Mouse (Mus musculus): ENCODE measurements around the gene Susd2. TPM values are rescaled to one million over a fixed set of nuclear protein-coding genes. Genes with fewer than 3 reads are reported as not detected.

Susd2 gene
- polyA plus RNA-seq, 1 experiment: 0.04 TPM

GRCm38 (mm10) chr10:75605162-75605846, 38.5 kb downstream of the Susd2 start:
- no peak for TF ChIP-seq GATA1 (IDR thresholded peaks at IDR 0.05; ENCODE audit: low read length)

DNA sequence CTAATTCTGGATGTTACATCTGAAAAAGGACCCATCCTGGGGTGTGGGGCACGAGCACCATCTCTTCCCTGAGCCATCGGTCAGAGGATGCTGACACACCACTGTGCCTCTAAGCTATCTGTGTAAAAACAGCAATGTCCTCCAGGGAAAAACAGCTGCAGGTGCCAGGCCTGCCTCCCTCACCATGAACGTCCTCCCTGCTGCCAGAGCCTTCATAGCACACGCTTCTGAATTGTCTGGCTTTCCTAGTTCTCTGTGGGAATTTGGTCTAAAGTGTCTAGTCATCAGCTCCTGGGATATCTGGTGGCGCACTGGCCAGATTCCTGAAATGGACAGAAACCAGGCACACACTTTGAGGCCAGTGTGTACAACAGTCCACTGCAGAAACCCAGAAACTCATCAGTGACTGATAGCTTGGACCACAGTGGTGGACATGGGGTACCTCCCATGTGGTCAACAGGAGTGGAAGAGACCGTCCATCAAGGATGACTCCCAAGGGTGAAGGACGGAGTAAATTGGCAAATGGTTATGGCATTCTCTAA, 43.5 kb downstream of the Susd2 start:
- no peak for TF ChIP-seq GATA1 (IDR thresholded peaks at IDR 0.05; ENCODE audit: low read length)

DNA sequence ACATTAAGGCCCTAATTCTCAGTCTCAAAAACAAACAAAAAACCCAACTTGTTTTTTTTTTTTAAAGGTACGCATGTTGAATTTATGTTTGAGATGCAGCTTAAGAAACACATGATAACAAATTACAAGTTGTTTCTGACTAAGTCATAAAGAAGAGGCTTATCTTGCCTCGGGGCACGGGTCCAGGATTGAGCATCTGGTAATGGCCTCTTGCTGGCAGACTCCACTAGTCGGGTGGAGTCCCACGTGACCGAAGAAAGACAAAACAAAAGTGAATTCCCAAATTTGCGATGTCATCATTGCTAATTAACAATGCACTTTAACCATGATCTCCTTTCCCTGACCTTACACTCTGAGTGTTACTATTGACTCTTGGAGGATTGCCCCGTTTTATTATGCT, 47.8 kb downstream of the Susd2 start:
- TF ChIP-seq GATA1 (IDR thresholded peaks at IDR 0.05; ENCODE audit: low read length): no peak

GRCm38 (mm10) chr10:75592585-75592984, 51.2 kb downstream of the Susd2 start:
- TF ChIP-seq GATA1 (IDR thresholded peaks at IDR 0.05; ENCODE audit: low read length): no peak

- TF ChIP-seq GATA1 (IDR thresholded peaks at IDR 0.05; ENCODE audit: low read length): no peak
These were observed 52.5 kb downstream of the Susd2 start for GRCm38 (mm10) chr10:75591211-75591894.

DNA sequence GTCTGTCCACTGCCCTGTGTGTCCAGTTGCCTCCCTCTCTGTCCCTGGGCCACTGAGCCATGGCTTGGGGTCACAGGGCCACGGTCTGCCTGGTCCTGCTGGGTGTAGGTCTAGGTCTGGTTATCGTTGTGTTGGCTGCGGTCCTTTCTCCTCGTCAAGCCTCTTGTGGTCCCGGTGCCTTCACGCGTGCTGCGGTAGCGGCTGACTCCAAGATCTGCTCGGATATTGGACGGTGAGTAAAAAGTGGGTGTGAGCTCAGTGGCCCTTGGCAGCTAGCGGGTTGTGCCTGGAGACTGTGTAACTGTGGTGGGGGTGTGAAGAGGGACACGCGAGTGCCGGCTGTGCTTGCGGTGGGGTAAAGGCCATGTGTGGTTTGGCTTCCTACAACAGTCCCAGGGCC, 54.2 kb downstream of the Susd2 start:
- no peak for TF ChIP-seq GATA1 (IDR thresholded peaks at IDR 0.05; ENCODE audit: low read length)

- TF ChIP-seq GATA1 (IDR thresholded peaks at IDR 0.05; ENCODE audit: low read length): no peak
These were observed 54.7 kb downstream of the Susd2 start, which contains the start of gene Ggt5 for GRCm38 (mm10) chr10:75589129-75589528. Ggt5 (plus strand) TSS chr10:75589340.

DNA sequence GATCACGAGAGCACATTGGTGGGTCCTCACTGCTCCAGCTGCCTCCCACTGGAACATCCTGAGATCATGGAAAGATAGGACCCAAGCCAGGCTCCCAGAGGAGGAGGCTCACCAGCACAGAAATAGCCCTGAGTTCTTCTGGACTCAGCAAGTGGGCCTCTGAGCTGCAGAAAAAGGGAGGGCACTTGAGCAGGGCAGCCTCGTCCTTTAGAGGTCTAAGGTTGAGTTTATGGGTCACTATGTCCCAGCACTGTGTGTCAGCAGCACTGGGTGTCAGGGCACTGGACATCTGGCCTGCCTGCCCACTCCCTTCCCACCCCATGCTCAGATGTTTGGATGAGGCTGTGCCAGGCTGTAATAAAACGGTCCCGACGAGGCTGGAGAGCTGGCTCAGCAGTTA, 55.5 kb downstream of the Susd2 start:
- no peak for TF ChIP-seq GATA1 (IDR thresholded peaks at IDR 0.05; ENCODE audit: low read length)

DNA sequence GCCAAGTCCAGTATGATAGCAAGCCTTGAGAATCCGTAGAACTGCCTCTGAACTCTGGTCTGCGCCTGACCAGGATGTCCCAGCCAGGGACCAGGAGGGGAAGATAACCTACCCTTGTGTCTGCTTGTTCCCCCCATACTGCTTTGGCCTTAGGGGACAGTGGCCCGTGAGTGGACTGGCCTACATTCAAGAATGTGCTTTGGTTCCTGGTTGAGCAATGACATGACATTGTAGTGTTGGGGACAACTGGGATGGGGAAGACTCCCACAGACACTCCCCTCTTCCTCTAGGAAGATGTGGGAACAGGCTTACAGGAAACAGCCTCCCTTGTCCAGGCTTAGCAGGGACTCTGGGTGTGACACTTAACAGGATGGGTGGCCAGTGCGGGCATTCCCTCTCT, 56.0 kb downstream of the Susd2 start:
- TF ChIP-seq GATA1 (IDR thresholded peaks at IDR 0.05; ENCODE audit: low read length): no peak

Other genes starting within 250 kb of the Susd2 start
- gene Upb1, start 242.9 kb downstream of the Susd2 start, polyA plus RNA-seq (2012): not detected in 2 replicates
- gene Snrpd3, start 126.5 kb downstream of the Susd2 start, polyA plus RNA-seq (2012): 24.8 and 30.2 TPM in 2 replicates
- gene Gucd1, start 126.0 kb downstream of the Susd2 start, polyA plus RNA-seq (2012): 25.9 and 28.3 TPM in 2 replicates
- not detected in 2 replicates for gene Lrrc75b, start 83.7 kb downstream of the Susd2 start, polyA plus RNA-seq (2012)
- gene Ggt1, start 82.4 kb downstream of the Susd2 start, polyA plus RNA-seq (2012): 0.14 TPM in 1 of 2 replicates, not detected in the other
- gene Ggt5, start 54.7 kb downstream of the Susd2 start, polyA plus RNA-seq (2012): 0.10 TPM in 1 of 2 replicates, not detected in the other
- 64.0 and 70.9 TPM in 2 replicates for gene Cabin1, start 120.3 kb upstream of the Susd2 start, polyA plus RNA-seq (2012)
- gene Ddt, start 129.4 kb upstream of the Susd2 start, polyA plus RNA-seq (2012): 66.4 and 68.5 TPM in 2 replicates
- not detected in 2 replicates for gene Gm20441, start 136.9 kb upstream of the Susd2 start, polyA plus RNA-seq (2012)
- 0.25 and 0.31 TPM in 2 replicates for gene Gstt3, start 137.4 kb upstream of the Susd2 start, polyA plus RNA-seq (2012)
- gene Gstt1, start 154.6 kb upstream of the Susd2 start, polyA plus RNA-seq (2012): not detected in 2 replicates
- not detected in 2 replicates for gene Gstt4, start 178.5 kb upstream of the Susd2 start, polyA plus RNA-seq (2012)
- 7.3 and 8.5 TPM in 2 replicates for gene Gstt2, start 193.4 kb upstream of the Susd2 start, polyA plus RNA-seq (2012)
- 3,863 and 3,963 TPM in 2 replicates for gene Mif, start 216.2 kb upstream of the Susd2 start, polyA plus RNA-seq (2012)
- gene Derl3, start 249.4 kb upstream of the Susd2 start, polyA plus RNA-seq (2012): 0.27 and 0.36 TPM in 2 replicates